Mouse (Mus musculus) cortical plate, adult 2 months (tissue): ENCODE measurements around the gene Espn. TPM values are rescaled to one million over a fixed set of nuclear protein-coding genes. Genes with fewer than 3 reads are reported as not detected.

Experiments used
- H3K27ac ChIP-seq: fragments of 200-500 bp; 2 replicates; pipeline ENCODE4 v1.5.1; 2012; ENCODE audit warnings: low read length, control low read depth, inconsistent platforms; ENCODE audit not compliant: insufficient read depth
- H3K4me1 ChIP-seq: fragments of 200-500 bp; 2 replicates; pipeline ENCODE4 v1.6.1; 2011; ENCODE audit warnings: low read length; ENCODE audit not compliant: control insufficient read depth, insufficient read depth
- H3K4me3 ChIP-seq: fragments of 200-500 bp; 2 replicates; pipeline ENCODE4 v1.5.1; 2011; ENCODE audit warnings: mild to moderate bottlenecking, low read length, control low read depth; ENCODE audit not compliant: insufficient read depth
- CTCF ChIP-seq: fragments of 200-500 bp; IDR thresholded peaks from 2 replicates; pipeline ENCODE4 v1.5.1; 2011; ENCODE audit warnings: mild to moderate bottlenecking, control low read depth, low read length; ENCODE audit not compliant: insufficient read depth; ENCODE audit errors: extremely low read depth
- POLR2A ChIP-seq: fragments of 200-500 bp; IDR thresholded peaks from 2 replicates; pipeline ENCODE4 v1.6.1; 2011; ENCODE audit warnings: mild to moderate bottlenecking, low read length, control low read depth; ENCODE audit not compliant: insufficient read depth; ENCODE audit errors: extremely low read depth
- polyA plus RNA-seq: library from polyadenylated mRNA; depleted of rRNA; stranded (reverse); fragments of >200 nt; gene quantifications from 2 replicates; pipeline ENCODE4 v1.2.3, GENCODE M21; 2012

The Espn gene
- polyA plus RNA-seq, 1 experiment = 1.8 TPM

GRCm38 (mm10) chr4:152129395-152129930, 22.7 kb downstream of the Espn start:
- TF ChIP-seq POLR2A = no peak
- no peak for TF ChIP-seq CTCF
- H3K4me1 ChIP-seq = no peaks in the 10 kb centered on the region
- no peak overlapping the region for H3K4me3 ChIP-seq
- no peak overlapping the region for H3K27ac ChIP-seq

GRCm38 (mm10) chr4:152128784-152129183, 23.4 kb downstream of the Espn start:
- Histone ChIP-seq H3K27ac (no peak overlapping the region), H3K4me3 (no peak overlapping the region), H3K4me1 (no peaks in the 10 kb centered on the region)
- no peak for TF ChIP-seq POLR2A
- no peak for TF ChIP-seq CTCF

- Histone ChIP-seq H3K4me3 (no peak overlapping the region), H3K27ac (no peak overlapping the region), H3K4me1 (no peaks in the 10 kb centered on the region)
- TF ChIP-seq CTCF (no peak), POLR2A (no peak)
Measured at GRCm38 (mm10) chr4:152127884-152128283, 24.3 kb downstream of the Espn start.

- Histone ChIP-seq H3K4me3 (peak overlapping the region; percentile 2; the same call in 1 of the 2 replicates), H3K27ac (no peak overlapping the region), H3K4me1 (no peaks in the 10 kb centered on the region)
- TF ChIP-seq CTCF = no peak
- TF ChIP-seq POLR2A = no peak
Measured at GRCm38 (mm10) chr4:152126026-152126920, 25.9 kb downstream of the Espn start.

- H3K4me1 ChIP-seq = no peaks in the 10 kb centered on the region
- H3K27ac ChIP-seq = no peak overlapping the region
- TF ChIP-seq POLR2A (peak; percentile 32; the same call in 1 of the 2 replicates), CTCF (no peak)
- peak overlapping the region; percentile 2; the same call in 1 of the 2 replicates for H3K4me3 ChIP-seq
Measured at GRCm38 (mm10) chr4:152125161-152126025, 26.8 kb downstream of the Espn start.

GRCm38 (mm10) chr4:152124361-152124961, 27.7 kb downstream of the Espn start:
- TF ChIP-seq CTCF (no peak), POLR2A (no peak)
- Histone ChIP-seq H3K27ac (no peak overlapping the region), H3K4me3 (no peak overlapping the region; the same call in 1 of the 2 replicates), H3K4me1 (no peaks in the 10 kb centered on the region)

GRCm38 (mm10) chr4:152121183-152121505, 31.0 kb downstream of the Espn start:
- Histone ChIP-seq H3K27ac (no peak overlapping the region), H3K4me1 (no peaks in the 10 kb centered on the region), H3K4me3 (no peak overlapping the region)
- TF ChIP-seq CTCF = no peak
- no peak for TF ChIP-seq POLR2A

GRCm38 (mm10) chr4:152120311-152121182, 31.6 kb downstream of the Espn start:
- no peak overlapping the region for H3K4me3 ChIP-seq
- no peak for TF ChIP-seq CTCF
- H3K4me1 ChIP-seq = no peaks in the 10 kb centered on the region
- no peak overlapping the region for H3K27ac ChIP-seq
